Mouse (Mus musculus): ENCODE data around the gene Plbd2. TPM values are rescaled to one million over a fixed set of nuclear protein-coding genes. Genes with fewer than 3 reads are reported as not detected.

The Plbd2 gene
- polyA plus RNA-seq, 1 experiment from 2014 or later = 50.5 TPM

GRCm38 (mm10) chr5:120490679-120491192 is 12.7 kb downstream of the Plbd2 start:
- no peak overlapping the region for H3K4me2 ChIP-seq (ENCODE audit: low read depth, low read length)
- no peak overlapping the region for H3K4me3 ChIP-seq (ENCODE audit: low read length)
- H3K36me3 ChIP-seq (ENCODE audit: control insufficient read depth, insufficient read depth, low read length) = peaks cover 11% of the 10 kb centered on the region; the same call in 1 of the 2 replicates
- H3K27me3 ChIP-seq (ENCODE audit: control insufficient read depth, insufficient read depth, low read depth, low read length) = no peaks in the 10 kb centered on the region
- ATAC-seq (ENCODE audit: low read depth) = no peak
- H3K9me3 ChIP-seq (ENCODE audit: control insufficient read depth, low read length) = no peaks in the 10 kb centered on the region
- H3K27ac ChIP-seq (ENCODE audit: low read length) = no peak overlapping the region
- H3K4me1 ChIP-seq (replicated peaks; ENCODE audit: control insufficient read depth, insufficient read depth, low read length) = no peaks in the 10 kb centered on the region; the same call in 1 of the 2 replicates
- 73% methylated on average over 8 of the region's 8 CpGs for WGBS
- no peak overlapping the region for H3K9ac ChIP-seq (ENCODE audit: low read length)

- Histone ChIP-seq H3K36me3 (ENCODE audit: control insufficient read depth, insufficient read depth, low read length) (peaks cover 11% of the 10 kb centered on the region; the same call in 1 of the 2 replicates), H3K27me3 (ENCODE audit: control insufficient read depth, insufficient read depth, low read depth, low read length) (no peaks in the 10 kb centered on the region), H3K4me1 (replicated peaks; ENCODE audit: control insufficient read depth, insufficient read depth, low read length) (no peaks in the 10 kb centered on the region; the same call in 1 of the 2 replicates), H3K9ac (ENCODE audit: low read length) (no peak overlapping the region), H3K9me3 (ENCODE audit: control insufficient read depth, low read length) (no peaks in the 10 kb centered on the region), H3K27ac (ENCODE audit: low read length) (no peak overlapping the region), H3K4me2 (ENCODE audit: low read depth, low read length) (no peak overlapping the region), H3K4me3 (ENCODE audit: low read length) (no peak overlapping the region)
- ATAC-seq (ENCODE audit: low read depth) = 0 out of 2 replicates have a peak, but pooled peaks have one; percentile 44
- WGBS = 65% methylated on average over 8 of the region's 8 CpGs
Observed at GRCm38 (mm10) chr5:120487844-120488243, 15.6 kb downstream of the Plbd2 start.

GRCm38 (mm10) chr5:120483399-120483798 is 20.0 kb downstream of the Plbd2 start:
- no peak overlapping the region for H3K4me3 ChIP-seq (ENCODE audit: low read length)
- no peaks in the 10 kb centered on the region for H3K4me1 ChIP-seq (replicated peaks; ENCODE audit: control insufficient read depth, insufficient read depth, low read length)
- H3K27ac ChIP-seq (ENCODE audit: low read length) = no peak overlapping the region
- no peaks in the 10 kb centered on the region for H3K27me3 ChIP-seq (ENCODE audit: control insufficient read depth, insufficient read depth, low read depth, low read length)
- peaks cover 11% of the 10 kb centered on the region; the same call in 1 of the 2 replicates for H3K36me3 ChIP-seq (ENCODE audit: control insufficient read depth, insufficient read depth, low read length)
- no peak overlapping the region for H3K9ac ChIP-seq (ENCODE audit: low read length)
- H3K4me2 ChIP-seq (ENCODE audit: low read depth, low read length) = no peak overlapping the region
- ATAC-seq (ENCODE audit: low read depth) = no peak
- no peaks in the 10 kb centered on the region for H3K9me3 ChIP-seq (ENCODE audit: control insufficient read depth, low read length)
- 71% methylated on average over 19 of the region's 19 CpGs for WGBS

GRCm38 (mm10) chr5:120481205-120481604 is 22.2 kb downstream of the Plbd2 start:
- H3K4me1 ChIP-seq (replicated peaks; ENCODE audit: control insufficient read depth, insufficient read depth, low read length) = peaks cover 4% of the 10 kb centered on the region
- WGBS = 64% methylated on average over 9 of the region's 9 CpGs
- no peaks in the 10 kb centered on the region; the same call in 1 of the 2 replicates for H3K27me3 ChIP-seq (ENCODE audit: control insufficient read depth, insufficient read depth, low read depth, low read length)
- ATAC-seq (ENCODE audit: low read depth) = no peak
- H3K36me3 ChIP-seq (ENCODE audit: control insufficient read depth, insufficient read depth, low read length) = peaks cover 1% of the 10 kb centered on the region; the same call in 1 of the 2 replicates
- H3K27ac ChIP-seq (ENCODE audit: low read length) = no peak overlapping the region
- H3K9me3 ChIP-seq (ENCODE audit: control insufficient read depth, low read length) = no peaks in the 10 kb centered on the region
- no peak overlapping the region for H3K9ac ChIP-seq (ENCODE audit: low read length)
- no peak overlapping the region for H3K4me3 ChIP-seq (ENCODE audit: low read length)
- H3K4me2 ChIP-seq (ENCODE audit: low read depth, low read length) = no peak overlapping the region

GRCm38 (mm10) chr5:120479538-120479937 is 23.9 kb downstream of the Plbd2 start:
- Histone ChIP-seq H3K9ac (ENCODE audit: low read length) (no peak overlapping the region), H3K9me3 (ENCODE audit: control insufficient read depth, low read length) (no peaks in the 10 kb centered on the region), H3K27me3 (ENCODE audit: control insufficient read depth, insufficient read depth, low read depth, low read length) (no peaks in the 10 kb centered on the region; the same call in 1 of the 2 replicates), H3K36me3 (ENCODE audit: control insufficient read depth, insufficient read depth, low read length) (no peaks in the 10 kb centered on the region; the same call in 1 of the 2 replicates), H3K27ac (ENCODE audit: low read length) (no peak overlapping the region), H3K4me1 (replicated peaks; ENCODE audit: control insufficient read depth, insufficient read depth, low read length) (peaks cover 5% of the 10 kb centered on the region), H3K4me3 (ENCODE audit: low read length) (no peak overlapping the region), H3K4me2 (ENCODE audit: low read depth, low read length) (no peak overlapping the region)
- ATAC-seq (ENCODE audit: low read depth) = no peak
- 60% methylated on average over 4 of the region's 4 CpGs for WGBS

GRCm38 (mm10) chr5:120477993-120478392 is 25.4 kb downstream of the Plbd2 start:
- Histone ChIP-seq H3K27ac (ENCODE audit: low read length) (no peak overlapping the region), H3K4me3 (ENCODE audit: low read length) (no peak overlapping the region), H3K9ac (ENCODE audit: low read length) (no peak overlapping the region), H3K4me2 (ENCODE audit: low read depth, low read length) (no peak overlapping the region), H3K4me1 (replicated peaks; ENCODE audit: control insufficient read depth, insufficient read depth, low read length) (peaks cover 5% of the 10 kb centered on the region), H3K9me3 (ENCODE audit: control insufficient read depth, low read length) (no peaks in the 10 kb centered on the region), H3K36me3 (ENCODE audit: control insufficient read depth, insufficient read depth, low read length) (no peaks in the 10 kb centered on the region), H3K27me3 (ENCODE audit: control insufficient read depth, insufficient read depth, low read depth, low read length) (no peaks in the 10 kb centered on the region; the same call in 1 of the 2 replicates)
- 87% methylated on average over 5 of the region's 5 CpGs for WGBS
- ATAC-seq (ENCODE audit: low read depth) = no peak

GRCm38 (mm10) chr5:120476296-120476695 is 27.1 kb downstream of the Plbd2 start, which contains the start of gene Sds:
Gene Sds (plus strand): TSS chr5:120476526.
- Histone ChIP-seq H3K36me3 (ENCODE audit: control insufficient read depth, insufficient read depth, low read length) (no peaks in the 10 kb centered on the region), H3K4me3 (ENCODE audit: low read length) (no peak within 1 kb of the TSS), H3K9ac (ENCODE audit: low read length) (peak within 1 kb of the TSS; percentile 4; the same call in 1 of the 2 replicates), H3K27ac (ENCODE audit: low read length) (no peak within 1 kb of the TSS), H3K9me3 (ENCODE audit: control insufficient read depth, low read length) (no peaks in the 10 kb centered on the region), H3K4me2 (ENCODE audit: low read depth, low read length) (peak within 1 kb of the TSS; percentile 29; the same call in 1 of the 2 replicates), H3K27me3 (ENCODE audit: control insufficient read depth, insufficient read depth, low read depth, low read length) (no peaks in the 10 kb centered on the region; the same call in 1 of the 2 replicates), H3K4me1 (replicated peaks; ENCODE audit: control insufficient read depth, insufficient read depth, low read length) (peaks cover 5% of the 10 kb centered on the region)
- WGBS = 13% methylated on average over 13 of the region's 13 CpGs
- 0 out of 2 replicates have a peak, but pooled peaks have one; percentile 15 for ATAC-seq (ENCODE audit: low read depth)

GRCm38 (mm10) chr5:120475861-120476260 is 27.6 kb downstream of the Plbd2 start:
- H3K4me1 ChIP-seq (replicated peaks; ENCODE audit: control insufficient read depth, insufficient read depth, low read length) = peaks cover 5% of the 10 kb centered on the region
- 61% methylated on average over 8 of the region's 8 CpGs for WGBS
- peak overlapping the region; percentile 29; the same call in 1 of the 2 replicates for H3K4me2 ChIP-seq (ENCODE audit: low read depth, low read length)
- no peak overlapping the region for H3K9ac ChIP-seq (ENCODE audit: low read length)
- no peaks in the 10 kb centered on the region for H3K9me3 ChIP-seq (ENCODE audit: control insufficient read depth, low read length)
- H3K4me3 ChIP-seq (ENCODE audit: low read length) = no peak overlapping the region
- ATAC-seq (ENCODE audit: low read depth) = no peak
- H3K27ac ChIP-seq (ENCODE audit: low read length) = no peak overlapping the region
- H3K27me3 ChIP-seq (ENCODE audit: control insufficient read depth, insufficient read depth, low read depth, low read length) = no peaks in the 10 kb centered on the region; the same call in 1 of the 2 replicates
- H3K36me3 ChIP-seq (ENCODE audit: control insufficient read depth, insufficient read depth, low read length) = no peaks in the 10 kb centered on the region

- H3K9me3 ChIP-seq (ENCODE audit: control insufficient read depth, low read length) = no peaks in the 10 kb centered on the region
- H3K4me1 ChIP-seq (replicated peaks; ENCODE audit: control insufficient read depth, insufficient read depth, low read length) = peaks cover 5% of the 10 kb centered on the region
- no peaks in the 10 kb centered on the region; the same call in 1 of the 2 replicates for H3K27me3 ChIP-seq (ENCODE audit: control insufficient read depth, insufficient read depth, low read depth, low read length)
- no peak overlapping the region for H3K4me3 ChIP-seq (ENCODE audit: low read length)
- no peak overlapping the region for H3K9ac ChIP-seq (ENCODE audit: low read length)
- no peak for ATAC-seq (ENCODE audit: low read depth)
- no peak overlapping the region for H3K27ac ChIP-seq (ENCODE audit: low read length)
- 74% methylated on average over 2 of the region's 2 CpGs for WGBS
- H3K36me3 ChIP-seq (ENCODE audit: control insufficient read depth, insufficient read depth, low read length) = no peaks in the 10 kb centered on the region
- no peak overlapping the region for H3K4me2 ChIP-seq (ENCODE audit: low read depth, low read length)
Observed at GRCm38 (mm10) chr5:120473361-120473760, 30.1 kb downstream of the Plbd2 start.
